In genomic region chr4:46011698-46012097, GRCm38 (mm10) we compare ENCODE assay signal across 17 mouse cellular contexts. TPM values are rescaled to one million over a fixed set of nuclear protein-coding genes. Genes with fewer than 3 reads are reported as not detected.
DNase-seq lines count a peak whose midpoint lies in the region; TF ChIP-seq lines count a peak whose summit lies in the region.
"Had no signal": no experiment of that assay in that cellular context is flagged by ENCODE, and none has a peak within 500 bp of the region (broad histone marks: within the 10 kb centered on the region; RNA-seq: fewer than 3 reads in every experiment).

No protein-coding gene starts in this region.

- no peak overlapping the region for H3K4me2 ChIP-seq in CH12.LX (ENCODE audit: insufficient read depth, low read depth, poor library complexity, severe bottlenecking)

- no peak for TF ChIP-seq CTCF in CH12.LX (conservative IDR thresholded peaks at IDR 0.05 in 1 of 2, IDR thresholded peaks at IDR 0.05 in 1 of 2; ENCODE audit: low read depth in 2 of 2, low read length in 2 of 2)

- H3K27me3 ChIP-seq in CH12.LX (replicated peaks), result no peaks in the 10 kb centered on the region
- H3K27me3 ChIP-seq: Patski had no signal

- no peaks in the 10 kb centered on the region for H3K36me3 ChIP-seq in CH12.LX (replicated peaks in 1 of 2; ENCODE audit: control insufficient read depth in 1 of 2, insufficient read depth in 1 of 2, low read length in 1 of 2)
- H3K36me3 ChIP-seq: G1E had no signal

- no peak overlapping the region for H3K4me3 ChIP-seq in CH12.LX (replicated peaks in 1 of 3; ENCODE audit: low read depth in 2 of 3, low read length in 2 of 3, poor library complexity in 1 of 3)

- no peak for TF ChIP-seq RAD21 in CH12.LX (IDR thresholded peaks at IDR 0.05; ENCODE audit: low read depth, low read length)

- no peak overlapping the region for H3K27ac ChIP-seq in CH12.LX (ENCODE audit: insufficient read depth, low read depth)

- peak; percentile 64 for DNase-seq in heart, adult 11 months
- DNase-seq in heart, postnatal 4 days, result no peak
- peak; percentile 73 for DNase-seq in CH12.LX (ENCODE audit: extremely low read depth)
- DNase-seq in spleen, postnatal 10 days (ENCODE audit: low spot score in 2 of 2), result no peak
- DNase-seq: adrenal gland, adult 2 months; adrenal gland, adult 8-10 months; adrenal gland, postnatal 10 days; adrenal gland, postnatal 14 days; adrenal gland, postnatal 25 days; adrenal gland, postnatal 36 days; B cell, adult 2 months; cerebellum, adult 11 months; cerebellum, adult 11-12 months; cerebellum, adult 18-20 months; cerebellum, adult 2 months had no signal

- H3K4me1 ChIP-seq in CH12.LX (ENCODE audit: control insufficient read depth in 1 of 2, insufficient read depth in 2 of 2), result peaks cover 7 to 70% of the 10 kb centered on the region in 2 experiments

- no peaks in the 10 kb centered on the region for H3K9me3 ChIP-seq in CH12.LX (replicated peaks; ENCODE audit: low read length)
- H3K9me3 ChIP-seq: G1E had no signal

- peak; percentile 50; the same call in 1 of the 2 replicates for TF ChIP-seq EP300 in CH12.LX (IDR thresholded peaks at IDR 0.05; ENCODE audit: low read length)

- no peak for TF ChIP-seq POLR2A in CH12.LX (IDR thresholded peaks at IDR 0.05; ENCODE audit: low read depth, low read length)

- dilution Hi-C loops in CH12.LX (cut with MboI; ENCODE audit: extremely low pct_ligation_motif_present, extremely low pct_unique_long_range_greater_than_20kb, low sequenced_read_pairs), result no loop called here

- H3K9ac ChIP-seq in CH12.LX (ENCODE audit: insufficient read depth, low read depth), result no peak overlapping the region

- no peaks in the 10 kb centered on the region for H3K79me2 ChIP-seq in CH12.LX (replicated peaks; ENCODE audit: control insufficient read depth, extremely low read depth, insufficient read depth, poor library complexity, severe bottlenecking)

- in situ Hi-C loops in CH12.LX (cut with MboI; ENCODE audit: low pct_ligation_motif_present, low pct_unique_long_range_greater_than_20kb, low sequenced_read_pairs), result no loop called here

TF ChIP-seq in CH12.LX, 34 proteins besides CTCF, POLR2A, EP300 and RAD21:
- no peak for TF ChIP-seq MAX (IDR thresholded peaks at IDR 0.05; ENCODE audit: low read length)
- TF ChIP-seq RCOR1 (conservative IDR thresholded peaks at IDR 0.05; ENCODE audit: low read depth, low read length), result no peak
- no peak for TF ChIP-seq BHLHE40 (IDR thresholded peaks at IDR 0.05; ENCODE audit: low read depth, low read length)
- TF ChIP-seq ZC3H11A (IDR thresholded peaks at IDR 0.05; ENCODE audit: low read depth, low read length), result no peak
- TF ChIP-seq JUN (IDR thresholded peaks at IDR 0.05; ENCODE audit: insufficient read depth, low read depth, low read length), result peak; percentile 85
- TF ChIP-seq MAFK (IDR thresholded peaks at IDR 0.05; ENCODE audit: insufficient replicate concordance, low read length), result 0 out of 2 replicates have a peak, but pooled peaks have one; percentile 46
- TF ChIP-seq E2F4 (IDR thresholded peaks at IDR 0.05; ENCODE audit: insufficient replicate concordance, low read depth, low read length), result no peak
- TF ChIP-seq ETS1 (conservative IDR thresholded peaks at IDR 0.05; ENCODE audit: low read depth, low read length), result peak; percentile 72
- TF ChIP-seq MEF2A (IDR thresholded peaks at IDR 0.05; ENCODE audit: borderline replicate concordance, low read depth, low read length), result peak; percentile 99
- TF ChIP-seq TCF12 (IDR thresholded peaks at IDR 0.05; ENCODE audit: low read depth, low read length), result peak; percentile 36; the same call in 1 of the 2 replicates

RNA-seq across cellular contexts. Expression of gene Tmod1, which starts 27.0 kb away (rescaled TPM):
- total RNA-seq in heart, postnatal 4 days (2021), result 100 to 1,000 TPM; 278 to 282 TPM
- 0.92 and 3.1 TPM in 2 replicates for total RNA-seq in CH12.LX (2012; rRNA removed)
- 0.70 and 0.93 TPM in 2 replicates for total RNA-seq in CH12.LX (2014; rRNA removed)
- 2.3 and 2.5 TPM in 2 replicates for polyA plus RNA-seq in CH12.LX (2012; ENCODE audit: insufficient read length, low read depth)

RNA-seq across cellular contexts. Expression of gene Tdrd7, which starts 46.6 kb away (rescaled TPM):
- 10 to 100 TPM; 16.9 to 19.4 TPM for total RNA-seq in heart, postnatal 4 days (2021)
- total RNA-seq in CH12.LX (2012; rRNA removed) (0.67 and 1.6 TPM in 2 replicates), CH12.LX (2014; rRNA removed) (2.1 and 2.7 TPM in 2 replicates)
- 2.1 and 2.9 TPM in 2 replicates for polyA plus RNA-seq in CH12.LX (2012; ENCODE audit: insufficient read length, low read depth)

Comparison
In these comparisons a context has a peak if more than half of its experiments do, and no peak if none do; other contexts are left out.
1. DNase-seq: peak in heart, adult 11 months (single experiment) and CH12.LX (single experiment); none in heart, postnatal 4 days (single experiment) and spleen, postnatal 10 days (0 of 2).
2. RNA of gene Tmod1, which starts 27.0 kb away (total RNA-seq): 278 to 282 TPM in heart, postnatal 4 days; 0.70 to 3.1 TPM in CH12.LX; every median in the first group is over 10 times any median in the second.
3. RNA of gene Tdrd7, which starts 46.6 kb away (total RNA-seq): 16.9 to 19.4 TPM in heart, postnatal 4 days; 0.67 to 2.7 TPM in CH12.LX; every median in the first group is over 4 times any median in the second.